Mouse (Mus musculus) cortical plate, adult 2 months (tissue): ENCODE results near the gene AC124108.1.

Source experiments
- CTCF ChIP-seq: fragments of 200-500 bp; IDR thresholded peaks from 2 replicates; pipeline ENCODE4 v1.5.1; 2011; ENCODE audit warnings: mild to moderate bottlenecking, control low read depth, low read length; ENCODE audit not compliant: insufficient read depth; ENCODE audit errors: extremely low read depth
- POLR2A ChIP-seq: fragments of 200-500 bp; IDR thresholded peaks from 2 replicates; pipeline ENCODE4 v1.6.1; 2011; ENCODE audit warnings: mild to moderate bottlenecking, low read length, control low read depth; ENCODE audit not compliant: insufficient read depth; ENCODE audit errors: extremely low read depth

GRCm38 (mm10) chr1:132211672-132212071 lies 20.4 kb downstream of the AC124108.1 start:
- no peak for TF ChIP-seq POLR2A
- no peak for TF ChIP-seq CTCF
